Mouse (Mus musculus) spleen, adult 2 months (tissue): ENCODE measurements around the gene Rala.

Source experiments
- CTCF ChIP-seq: fragments of 200-500 bp; IDR thresholded peaks from 2 replicates; pipeline ENCODE4 v1.5.1; 2011; ENCODE audit warnings: mild to moderate bottlenecking, inconsistent platforms; ENCODE audit not compliant: insufficient read depth, insufficient read length, insufficient replicate concordance; ENCODE audit errors: extremely low read depth
- POLR2A ChIP-seq: fragments of 200-500 bp; IDR thresholded peaks from 2 replicates; pipeline ENCODE4 v1.6.1; 2011; ENCODE audit warnings: low read depth, low read length, inconsistent platforms

DNA sequence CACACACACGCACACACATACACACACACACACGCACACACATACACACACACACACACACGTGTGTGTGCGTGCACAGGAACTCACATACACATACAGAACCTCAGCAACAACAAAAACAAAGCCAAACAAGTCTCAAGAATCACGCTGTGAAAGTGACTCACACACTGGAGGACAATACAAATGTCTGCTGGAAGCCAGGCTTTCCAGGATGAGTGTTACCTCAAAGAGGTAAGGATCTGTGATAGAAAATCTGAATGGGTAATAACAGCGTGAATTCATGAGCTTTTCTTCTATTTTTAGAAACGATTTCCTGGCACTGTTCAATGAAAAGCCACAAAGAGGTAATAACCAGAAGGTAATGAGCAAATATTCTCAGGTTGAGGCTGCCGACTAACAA, 59.8 kb downstream of the Rala start:
- TF ChIP-seq CTCF (no peak), POLR2A (no peak)
